ENCODE assay signal across 10 mouse cellular contexts in genomic region chr6:72222271-72222724, GRCm38 (mm10). TPM values are rescaled to one million over a fixed set of nuclear protein-coding genes. Genes with fewer than 3 reads are reported as not detected.
DNase-seq lines count a peak whose midpoint lies in the region; ATAC-seq lines count a peak whose summit lies in the region.
"Had no signal": no experiment of that assay in that cellular context is flagged by ENCODE, and none has a peak within 500 bp of the region (broad histone marks: within the 10 kb centered on the region; RNA-seq: fewer than 3 reads in every experiment).

No protein-coding gene starts in this region.

- H3K9ac ChIP-seq in heart, embryonic 15.5 days, result peak overlapping the region; percentile 32
- no peak overlapping the region; the same call in 1 of the 2 replicates for H3K9ac ChIP-seq in hindbrain, embryonic 12.5 days
- no peak overlapping the region for H3K9ac ChIP-seq in midbrain, embryonic 14.5 days (replicated peaks; ENCODE audit: low read length)

- H3K9me3 ChIP-seq in heart, embryonic 15.5 days (replicated peaks), result no peaks in the 10 kb centered on the region
- no peaks in the 10 kb centered on the region for H3K9me3 ChIP-seq in hindbrain, embryonic 12.5 days (replicated peaks)
- no peaks in the 10 kb centered on the region for H3K9me3 ChIP-seq in midbrain, embryonic 14.5 days (ENCODE audit: control insufficient read depth, low read length)

- peak overlapping the region; percentile 51 for H3K27ac ChIP-seq in heart, embryonic 15.5 days
- H3K27ac ChIP-seq in hindbrain, embryonic 12.5 days, result 0 out of 2 replicates have a peak overlapping the region, but pooled peaks have one; percentile 8
- no peak overlapping the region for H3K27ac ChIP-seq in midbrain, embryonic 14.5 days (replicated peaks; ENCODE audit: low read depth, low read length)

- peak overlapping the region; percentile 49 for H3K4me2 ChIP-seq in heart, embryonic 15.5 days
- H3K4me2 ChIP-seq in hindbrain, embryonic 12.5 days (replicated peaks), result peak overlapping the region; percentile 22; the same call in 1 of the 2 replicates
- H3K4me2 ChIP-seq in midbrain, embryonic 14.5 days (ENCODE audit: low read length), result peak overlapping the region; percentile 7; the same call in 1 of the 2 replicates

- ATAC-seq in heart, embryonic 15.5 days (replicated peaks; ENCODE audit: insufficient number of reproducible peaks, insufficient read depth, low FRiP score, low read depth), result no peak
- ATAC-seq in hindbrain, embryonic 12.5 days (ENCODE audit: low FRiP score), result peak; percentile 43
- ATAC-seq in midbrain, embryonic 14.5 days (ENCODE audit: low FRiP score, low TSS enrichment), result peak; percentile 22; the same call in 1 of the 2 replicates

- no peak for DNase-seq in heart, adult 9 months (ENCODE audit: low spot score in 2 of 2)
- peak; percentile 65 for DNase-seq in embryo, embryonic 11 days
- no peak for DNase-seq in midbrain, embryonic 14.5 days
- no peak for DNase-seq in spleen, postnatal 10 days (ENCODE audit: low spot score in 2 of 2)
- no peak for DNase-seq in urinary bladder, adult 18-20 months (ENCODE audit: low spot score in 2 of 2)
- DNase-seq in frontal cortex, postnatal 36 days (ENCODE audit: low spot score in 2 of 2), result no peak
- DNase-seq: cerebellum, adult 8-10 months; gastrocnemius, postnatal 10 days had no signal

- no peaks in the 10 kb centered on the region for H3K27me3 ChIP-seq in heart, embryonic 15.5 days
- H3K27me3 ChIP-seq in hindbrain, embryonic 12.5 days, result peaks cover 55% of the 10 kb centered on the region
- 0 out of 2 replicates have a peak, but pooled peaks cover 4% of the 10 kb centered on the region for H3K27me3 ChIP-seq in midbrain, embryonic 14.5 days (ENCODE audit: control insufficient read depth, insufficient read depth, low read length)

- H3K4me3 ChIP-seq in heart, embryonic 15.5 days, result peak overlapping the region; percentile 25
- no peak overlapping the region for H3K4me3 ChIP-seq in hindbrain, embryonic 12.5 days
- H3K4me3 ChIP-seq in midbrain, embryonic 14.5 days (replicated peaks; ENCODE audit: low read depth, low read length), result no peak overlapping the region

- H3K36me3 ChIP-seq in heart, embryonic 15.5 days, result no peaks in the 10 kb centered on the region
- no peaks in the 10 kb centered on the region for H3K36me3 ChIP-seq in hindbrain, embryonic 12.5 days
- no peaks in the 10 kb centered on the region for H3K36me3 ChIP-seq in midbrain, embryonic 14.5 days (ENCODE audit: control insufficient read depth, insufficient read depth, low read length)

- peaks cover 53% of the 10 kb centered on the region for H3K4me1 ChIP-seq in heart, embryonic 15.5 days (replicated peaks)
- peaks cover 59% of the 10 kb centered on the region for H3K4me1 ChIP-seq in hindbrain, embryonic 12.5 days
- H3K4me1 ChIP-seq in midbrain, embryonic 14.5 days (ENCODE audit: control insufficient read depth, insufficient read depth, low read length), result peaks cover 41% of the 10 kb centered on the region

- 13% methylated on average over 11 of the region's 11 CpGs for WGBS in heart, embryonic 15.5 days
- WGBS in hindbrain, embryonic 12.5 days, result 5% methylated on average over 11 of the region's 11 CpGs
- WGBS in midbrain, embryonic 14.5 days, result 7% methylated on average over 11 of the region's 11 CpGs

RNA-seq across cellular contexts. Expression of gene Atoh8, which starts 13.1 kb away (rescaled TPM):
- 14.0 and 17.4 TPM in 2 replicates for polyA plus RNA-seq in heart, embryonic 15.5 days (2015; fragmentation: Nextera tagmentation; extraction: Ambion mirVana)
- polyA plus RNA-seq in hindbrain, embryonic 12.5 days (2016; fragmentation: Nextera tagmentation; extraction: Ambion mirVana), result 12.4 and 13.7 TPM in 2 replicates
- 1.8 and 2.4 TPM in 2 replicates for polyA plus RNA-seq in midbrain, embryonic 14.5 days (2014; fragmentation: Nextera tagmentation; extraction: Ambion mirVana)
